Mouse (Mus musculus) T-helper 2 cell (primary cell): Measurements from ENCODE around the gene Cept1.

Experiments
- in situ Hi-C: fragments of 300-600 bp; cut with MboI, MseI; formaldehyde crosslinking; loops from one replicate; pipeline ENCODE4 v1.15.1; 2025; ENCODE audit warnings: high pct_unique_total_duplicates

The Cept1 gene

DNA sequence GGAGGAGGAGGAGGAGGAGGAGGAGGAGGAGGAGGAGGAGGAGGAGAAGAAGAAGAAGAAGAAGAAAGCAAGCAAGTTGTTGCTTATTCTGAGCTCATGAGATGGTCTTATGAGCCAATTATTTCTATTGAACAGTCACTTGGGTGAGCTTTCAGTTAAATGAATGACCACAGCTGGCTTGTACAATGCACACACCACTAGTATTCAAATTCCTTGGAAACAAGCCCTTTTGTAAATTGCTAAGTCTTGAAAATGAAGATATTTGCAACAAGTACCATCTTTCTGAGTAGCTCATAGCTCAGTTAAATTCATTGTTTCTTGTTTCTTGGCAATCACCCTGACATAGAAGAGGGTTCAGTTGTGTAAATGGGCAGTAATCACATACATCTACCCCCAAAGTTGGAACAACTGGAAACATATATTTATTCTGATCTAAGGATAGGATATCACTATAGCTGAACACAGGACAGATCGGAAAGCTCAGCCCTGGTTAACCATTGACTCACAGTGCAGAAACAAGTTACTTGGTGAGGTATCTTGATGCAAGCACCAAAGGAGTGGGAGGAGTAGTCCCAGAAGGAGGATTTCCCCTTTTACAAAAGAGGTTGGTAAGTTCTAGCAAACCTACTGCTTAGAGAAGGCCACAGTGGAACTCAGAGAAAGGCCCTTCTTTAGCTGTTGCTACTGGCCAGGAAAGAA is 52.1 kb downstream of the Cept1 start:
- in situ Hi-C loops: loop anchor here (25.0 kb wide), 1 partner anchor 808 kb away; the partner anchor contains the start of gene Ddx20

DNA sequence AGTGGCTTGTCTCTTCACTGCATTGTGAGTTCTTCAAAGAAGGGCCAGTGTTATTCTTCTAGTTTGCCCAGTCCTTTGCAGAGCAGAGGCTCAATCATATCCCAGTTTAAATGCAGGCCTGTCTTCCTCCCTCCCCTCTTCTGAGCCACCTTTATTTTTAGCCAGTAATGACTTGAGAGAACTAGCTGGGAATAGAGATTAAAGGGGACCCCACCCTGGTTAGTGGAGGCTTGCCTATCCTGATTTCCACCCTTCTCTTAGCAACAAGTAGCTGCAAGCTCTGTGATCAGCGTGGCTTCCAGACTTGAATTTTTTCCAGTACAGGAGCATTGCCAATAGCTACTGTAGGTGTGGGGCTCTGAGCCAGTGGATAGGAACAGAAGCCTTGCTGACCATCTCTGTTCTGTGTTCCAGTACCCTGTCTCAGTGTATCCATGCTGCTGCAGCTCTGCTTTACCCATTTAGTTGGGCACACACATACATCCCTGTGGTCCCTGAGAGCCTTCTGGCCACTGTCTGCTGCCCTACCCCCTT is 53.1 kb downstream of the Cept1 start:
- in situ Hi-C loops: loop anchor here (25.0 kb wide), 1 partner anchor 807 kb away; the partner anchor contains the start of gene Ddx20

DNA sequence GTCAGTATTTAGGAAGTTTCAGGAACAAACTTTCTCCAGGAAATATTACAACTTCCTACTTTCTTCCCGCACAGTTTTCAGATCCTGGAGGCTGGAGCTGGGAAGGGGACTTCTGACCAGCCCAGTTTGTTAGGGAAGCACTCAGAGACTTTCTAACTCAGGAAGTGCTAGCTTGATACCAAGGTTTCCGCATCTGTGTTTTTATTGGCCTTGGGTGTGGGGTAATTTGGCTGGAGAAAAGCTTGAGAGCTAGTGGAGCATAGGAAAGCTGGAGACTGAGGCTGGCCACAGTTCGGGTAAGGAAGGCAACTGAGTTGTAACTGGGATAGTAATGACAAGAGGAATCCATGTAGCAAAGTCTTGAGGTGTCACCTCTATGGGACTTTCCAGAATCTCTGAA is 53.7 kb downstream of the Cept1 start:
- in situ Hi-C loops: loop anchor here (25.0 kb wide), 1 partner anchor 807 kb away; the partner anchor contains the start of gene Ddx20

DNA sequence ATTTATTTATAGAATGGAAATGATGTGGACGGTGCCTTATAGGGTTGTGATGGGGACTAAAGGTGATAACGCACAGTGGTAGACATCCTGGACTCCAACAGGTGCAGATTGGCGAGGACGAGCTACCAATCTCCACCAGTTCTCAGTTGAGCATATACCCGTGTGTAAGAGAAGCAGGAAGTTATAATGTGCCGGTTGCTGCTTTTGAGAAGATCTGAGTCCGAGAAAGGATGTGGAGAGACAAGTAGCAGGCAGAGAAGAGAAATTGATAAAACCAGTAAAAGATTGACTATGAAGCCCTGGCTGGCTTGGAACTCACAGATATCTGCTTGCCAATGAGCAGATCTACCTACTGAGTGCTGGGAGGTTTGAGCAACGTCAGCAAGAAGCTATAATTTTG is 54.4 kb downstream of the Cept1 start:
- in situ Hi-C loops: loop anchor here (25.0 kb wide), 1 partner anchor 806 kb away; the partner anchor contains the start of gene Ddx20

DNA sequence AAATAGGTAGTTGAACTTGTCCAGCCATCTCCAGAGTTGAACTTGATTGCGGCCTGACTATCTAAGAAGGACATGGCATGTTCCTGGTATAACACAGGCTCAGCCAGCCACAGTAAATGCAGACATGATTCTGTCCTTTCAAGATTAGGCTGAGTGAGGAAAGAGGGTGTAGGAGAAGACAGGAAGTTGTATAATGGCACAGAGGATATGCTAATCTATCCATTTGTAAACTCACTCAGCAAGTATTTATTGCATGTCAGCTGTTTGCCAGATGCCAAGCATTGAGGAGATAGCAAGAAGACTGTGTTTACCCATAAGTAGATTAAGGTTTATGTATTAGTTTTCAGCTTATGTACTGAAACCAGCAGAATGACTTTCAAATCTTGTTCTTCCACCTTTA is 54.9 kb downstream of the Cept1 start:
- in situ Hi-C loops: loop anchor here (25.0 kb wide), 1 partner anchor 805 kb away; the partner anchor contains the start of gene Ddx20

DNA sequence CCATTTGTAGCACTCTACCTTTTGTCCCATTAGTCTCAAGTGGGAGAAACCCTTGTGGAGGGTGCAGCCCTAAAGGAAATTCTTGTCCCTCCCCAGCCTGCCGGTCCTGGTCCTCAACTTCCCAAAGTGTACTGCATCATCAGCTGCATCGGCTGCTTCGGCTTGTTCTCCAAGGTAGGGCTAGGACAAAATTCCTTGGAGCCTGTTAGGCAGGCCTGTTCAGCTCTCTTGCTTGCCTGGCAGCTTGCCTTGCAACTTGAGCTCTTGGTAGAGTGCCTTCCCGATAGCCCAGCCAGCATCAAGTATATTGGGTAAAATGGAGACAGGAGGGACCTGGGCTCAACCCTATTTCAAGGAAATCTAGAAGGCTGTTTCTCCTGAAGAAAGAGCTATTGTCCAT is 57.4 kb downstream of the Cept1 start:
- in situ Hi-C loops: loop anchor here (25.0 kb wide), 1 partner anchor 803 kb away; the partner anchor contains the start of gene Ddx20

DNA sequence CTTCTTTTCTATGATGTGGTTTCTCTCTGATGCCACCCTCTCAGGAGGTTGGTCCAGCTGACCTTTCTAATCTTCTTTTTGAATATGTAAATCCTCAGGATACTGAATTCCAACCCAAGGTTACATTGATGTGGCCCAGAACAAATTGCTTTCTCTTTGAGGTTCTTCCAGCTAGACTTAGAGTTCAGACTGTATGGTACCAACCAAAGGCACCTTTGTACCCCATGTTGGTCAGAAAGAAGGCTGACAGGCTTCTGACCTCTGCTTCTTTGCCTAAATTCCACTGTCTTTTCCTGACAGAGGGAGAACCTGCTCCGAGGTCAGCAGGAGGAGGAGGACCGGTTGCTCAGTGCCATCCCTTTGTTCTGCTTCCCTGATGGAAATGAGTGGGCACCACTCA is 60.1 kb downstream of the Cept1 start:
- in situ Hi-C loops: loop anchor here (10.0 to 25.0 kb wide), 5 partner anchors 57 to 847 kb away; partner anchors contain the start of genes Cept1, Ddx20, Dram2 and Rbm15

DNA sequence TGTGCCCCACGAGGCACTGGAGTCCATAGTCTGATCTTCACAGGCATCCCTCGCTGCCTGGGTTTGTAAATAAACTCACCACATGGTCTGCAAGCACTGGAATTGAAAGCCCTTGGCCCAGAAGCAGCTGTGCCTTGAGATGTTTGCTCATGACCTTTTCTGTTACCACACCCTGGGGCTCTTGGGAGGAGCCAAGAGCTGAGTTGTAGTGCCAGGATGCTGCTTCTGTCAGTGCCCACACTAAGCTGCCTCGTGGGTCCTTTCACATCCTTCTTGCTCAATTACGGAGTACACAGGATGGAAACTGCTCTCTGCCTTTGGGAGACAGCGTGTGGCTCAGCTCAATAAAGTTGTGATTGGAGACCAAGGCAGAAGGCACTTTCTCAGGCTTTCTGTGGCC is 61.8 kb downstream of the Cept1 start:
- in situ Hi-C loops: loop anchor here (10.0 to 25.0 kb wide), 5 partner anchors 59 to 849 kb away; partner anchors contain the start of genes Cept1, Ddx20, Dram2 and Rbm15

DNA sequence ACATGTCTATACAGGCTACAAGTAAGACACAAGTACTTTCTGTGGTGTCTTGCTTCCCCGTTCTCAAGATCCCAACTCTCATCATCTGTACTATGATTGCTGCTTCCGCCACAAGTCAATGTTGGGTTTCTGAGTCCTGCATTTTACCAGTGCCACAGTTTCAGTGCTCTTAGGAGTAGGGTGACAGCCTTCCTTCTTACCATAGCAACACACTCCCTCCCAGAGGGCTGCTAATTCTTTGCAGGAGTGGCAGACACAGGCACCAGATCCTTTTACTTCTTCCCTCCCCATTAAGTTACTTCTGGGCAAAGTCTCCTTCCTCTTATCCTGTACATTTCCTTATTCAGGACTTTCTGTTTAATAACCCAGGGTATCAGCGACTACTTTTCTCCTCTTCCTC is 62.7 kb downstream of the Cept1 start:
- in situ Hi-C loops: loop anchor here (10.0 to 25.0 kb wide), 5 partner anchors 60 to 850 kb away; partner anchors contain the start of genes Cept1, Ddx20, Dram2 and Rbm15

DNA sequence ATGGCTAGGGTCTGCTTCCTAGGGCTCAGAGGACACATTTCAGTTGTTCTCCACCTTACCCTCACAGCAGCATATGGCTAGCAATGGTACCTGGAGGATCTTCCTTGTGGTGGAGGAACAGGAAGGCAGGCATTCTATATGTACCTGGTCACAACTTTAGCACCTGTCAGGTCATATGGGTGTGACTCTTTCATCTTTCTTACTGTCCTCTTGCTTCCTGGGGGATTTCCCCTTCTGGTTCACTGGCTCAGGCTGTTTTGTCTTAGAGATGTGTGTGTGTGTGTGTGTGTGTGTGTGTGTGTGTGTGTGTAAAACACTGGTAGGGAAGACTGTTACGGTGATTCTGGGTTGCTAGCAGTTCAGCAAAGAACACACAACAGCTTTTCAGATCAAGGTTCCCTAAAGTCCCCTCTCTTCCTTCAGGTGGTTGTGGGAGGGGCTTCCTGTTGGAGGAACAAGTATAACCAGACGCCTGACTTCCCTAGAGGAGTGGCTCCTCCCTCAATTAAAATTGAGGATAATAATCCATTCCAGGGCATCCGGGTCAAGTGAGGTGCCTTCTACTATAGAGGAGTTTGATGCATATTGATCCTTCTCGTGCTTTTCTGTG is 63.7 kb downstream of the Cept1 start:
- in situ Hi-C loops: loop anchor here (10.0 to 25.0 kb wide), 5 partner anchors 61 to 851 kb away; partner anchors contain the start of genes Cept1, Ddx20, Dram2 and Rbm15

DNA sequence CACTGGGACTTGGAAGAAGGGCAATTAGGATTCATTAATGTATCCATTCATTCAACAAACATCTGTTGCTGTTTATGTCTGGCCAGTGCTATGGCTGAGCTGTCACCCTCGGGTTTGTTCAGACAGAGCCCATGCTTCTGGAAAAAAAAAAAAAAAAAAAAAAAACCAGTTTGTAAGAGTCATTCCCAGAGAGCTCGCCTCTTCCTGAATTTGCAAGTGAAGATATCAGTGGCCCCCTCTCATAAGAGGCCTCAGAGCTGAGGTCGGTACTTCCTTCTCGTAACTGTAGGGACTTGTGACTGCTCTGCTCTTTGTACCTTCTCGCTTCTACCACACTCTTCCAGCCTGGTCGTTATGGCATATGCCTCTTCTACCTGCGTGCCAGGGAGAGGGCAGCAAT is 64.3 kb downstream of the Cept1 start:
- in situ Hi-C loops: loop anchor here (10.0 to 25.0 kb wide), 5 partner anchors 62 to 852 kb away; partner anchors contain the start of genes Cept1, Ddx20, Dram2 and Rbm15

DNA sequence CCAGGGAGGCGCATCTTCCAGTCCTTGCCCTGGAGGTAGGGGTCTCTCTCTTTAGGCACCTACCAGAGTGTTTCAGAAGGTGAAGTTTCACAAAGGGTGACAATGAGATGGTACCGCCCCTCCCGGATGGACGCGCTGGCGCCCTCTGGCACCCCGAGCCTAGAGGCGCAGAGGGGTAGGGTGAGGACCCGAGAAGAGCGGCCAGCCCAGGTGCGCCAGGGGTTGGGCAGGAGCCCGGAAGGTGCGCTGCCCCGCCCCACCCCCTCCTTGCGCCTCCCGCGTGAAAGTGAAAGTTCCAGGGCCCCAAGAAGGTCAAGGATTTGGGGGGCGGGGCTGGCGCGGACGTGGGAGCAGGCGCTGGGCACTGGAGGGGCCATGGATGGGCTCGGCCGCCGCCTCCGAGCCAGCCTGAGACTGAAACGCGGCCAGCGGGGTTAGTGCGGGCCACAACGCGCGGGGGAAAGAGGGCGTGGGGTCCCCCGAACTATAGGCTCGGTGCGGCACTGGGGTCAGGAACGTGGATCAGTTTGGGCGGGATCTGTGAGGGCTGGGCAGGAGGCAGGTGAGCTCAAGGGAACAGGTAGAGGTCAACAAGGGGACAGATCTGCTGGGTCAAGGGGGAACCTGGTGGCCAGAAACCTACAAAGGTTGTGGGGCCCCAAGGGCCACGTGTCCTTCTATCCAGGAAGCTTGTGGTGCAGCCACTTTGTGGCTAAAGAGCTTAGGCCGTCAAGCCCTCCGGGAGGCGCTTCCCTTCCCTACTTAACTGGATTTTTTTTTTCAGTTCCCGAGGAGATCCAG is 65.1 kb downstream of the Cept1 start, which contains the start of gene Dennd2d:
TSS of gene Dennd2d (plus strand) at position 125 of the 801 bp plus-strand sequence.
- in situ Hi-C loops: loop anchor here (10.0 to 25.0 kb wide), 5 partner anchors 62 to 852 kb away; partner anchors contain the start of genes Cept1, Ddx20, Dram2 and Rbm15

DNA sequence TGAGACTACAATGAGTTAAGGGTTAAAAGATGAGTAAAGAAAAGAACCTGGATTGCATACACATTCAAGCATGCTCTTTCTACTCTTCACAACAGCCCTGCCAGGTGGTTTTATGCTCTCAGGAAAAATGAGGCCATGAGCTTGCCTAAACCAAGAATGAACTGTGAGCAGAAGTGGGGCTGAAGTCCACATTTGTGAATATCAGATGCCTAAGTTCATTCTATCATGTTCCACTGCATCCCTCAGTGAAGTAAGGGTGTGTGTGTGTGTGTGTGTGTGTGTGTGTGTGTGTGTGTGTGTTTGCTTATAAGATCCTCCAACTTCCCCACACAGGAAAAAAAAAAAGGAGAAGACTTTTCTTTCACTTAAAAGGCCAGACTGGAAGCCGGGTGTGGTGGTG is 70.7 kb downstream of the Cept1 start:
- in situ Hi-C loops: loop anchor here (25.0 kb wide), 1 partner anchor 790 kb away; the partner anchor contains the start of gene Ddx20

DNA sequence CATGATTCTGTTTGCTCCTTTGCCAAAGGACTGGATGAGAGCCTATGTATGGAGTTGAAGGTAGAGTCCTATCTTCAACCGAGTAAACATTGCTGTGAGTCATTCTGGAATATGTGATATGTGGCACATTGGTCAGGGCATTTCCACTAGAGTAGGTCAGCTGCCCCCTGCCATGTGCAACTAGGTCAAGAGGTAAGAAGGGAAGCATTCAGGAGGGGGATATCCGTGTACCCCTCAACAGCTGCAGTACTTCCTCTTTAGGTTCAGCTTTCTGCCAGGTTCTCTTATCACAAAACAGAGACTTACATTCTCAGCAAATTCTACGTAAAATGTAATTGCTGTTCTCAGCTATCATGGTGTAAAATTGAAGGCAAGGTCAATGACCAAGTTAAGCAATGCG is 73.4 kb downstream of the Cept1 start:
- in situ Hi-C loops: no loop called here

DNA sequence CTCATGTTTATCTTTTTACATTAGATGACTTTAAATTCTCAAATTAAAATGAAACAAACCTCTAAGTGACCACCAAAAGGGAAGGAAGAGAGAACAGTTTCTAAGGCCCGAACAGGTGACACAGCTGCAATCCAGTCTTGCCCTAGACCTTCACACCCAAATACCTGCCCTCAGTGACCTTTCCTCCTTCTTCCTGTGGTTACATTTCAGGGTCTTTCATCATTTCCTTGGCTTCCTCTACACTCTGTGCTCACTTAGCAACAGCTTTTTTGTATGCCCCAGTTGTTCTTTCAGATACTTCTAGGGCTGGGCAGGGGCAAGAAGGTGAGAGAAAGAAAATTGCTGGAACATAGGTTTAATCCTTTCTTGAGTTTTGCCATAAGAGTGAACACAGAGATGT is 82.9 kb downstream of the Cept1 start:
- in situ Hi-C loops: no loop called here

DNA sequence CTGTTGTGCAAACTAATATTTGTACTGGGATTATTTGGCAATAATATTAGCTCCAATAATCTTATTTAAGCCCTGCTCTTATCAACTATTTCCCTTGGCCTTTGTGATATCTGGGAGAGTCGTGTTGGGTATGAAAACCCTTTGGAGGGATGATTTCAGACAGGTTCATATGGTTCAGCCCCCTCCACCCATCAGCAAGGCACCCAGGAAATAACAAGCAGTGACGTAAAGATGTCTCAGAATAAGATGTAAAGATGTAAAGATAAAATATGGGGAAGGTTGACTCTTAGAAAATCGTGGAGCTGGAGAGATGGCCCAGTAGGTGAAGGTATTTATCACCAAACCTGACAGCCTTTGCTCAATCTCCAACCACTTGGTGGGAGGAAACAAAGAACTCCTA is 85.1 kb downstream of the Cept1 start:
- in situ Hi-C loops: no loop called here

DNA sequence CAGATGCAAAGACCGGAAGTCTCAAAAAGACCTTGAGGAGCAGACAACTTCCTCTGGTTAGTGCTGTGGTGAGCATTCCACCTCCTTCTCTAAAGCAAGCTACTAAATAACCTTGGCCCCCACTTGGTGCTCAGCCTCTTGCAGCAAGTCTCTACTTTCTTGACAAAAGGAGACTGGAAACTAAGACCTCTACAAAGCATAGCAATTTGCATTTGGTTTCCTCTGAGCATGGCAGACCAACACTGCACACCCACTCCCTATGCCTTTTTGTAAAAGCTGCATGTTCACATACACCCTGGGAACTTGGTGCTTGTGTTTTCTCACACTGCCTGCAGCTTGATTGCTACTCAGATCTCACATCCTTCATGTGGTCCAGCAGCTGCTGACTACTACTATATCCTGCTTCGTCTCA is 85.5 kb downstream of the Cept1 start:
- in situ Hi-C loops: no loop called here

DNA sequence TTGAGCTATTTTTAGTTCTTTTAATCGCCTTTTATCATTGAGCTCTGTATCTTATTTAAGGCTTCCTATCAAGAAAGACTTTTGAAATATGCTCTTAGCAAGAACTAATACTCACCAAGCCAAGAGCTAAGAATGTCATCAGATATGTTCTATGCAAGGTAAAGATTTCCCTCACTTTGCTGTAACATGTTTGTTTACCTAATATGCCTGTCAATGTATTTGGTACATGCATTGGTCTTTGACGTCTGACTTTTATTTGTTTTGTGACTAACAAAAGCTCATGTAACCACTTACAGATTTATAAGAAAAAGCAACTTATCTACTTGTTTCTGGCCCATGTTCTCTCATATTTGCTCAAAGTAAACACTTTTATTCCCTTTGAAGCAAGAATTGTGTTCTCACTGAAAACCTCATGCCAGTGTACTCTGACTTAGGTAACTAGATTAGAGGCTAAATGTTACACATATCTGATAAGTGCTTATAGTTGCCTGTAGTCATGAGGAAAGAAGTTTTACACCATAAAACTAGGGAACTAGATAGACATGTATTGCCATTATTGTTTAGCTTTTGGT is 90.2 kb downstream of the Cept1 start:
- in situ Hi-C loops: no loop called here

DNA sequence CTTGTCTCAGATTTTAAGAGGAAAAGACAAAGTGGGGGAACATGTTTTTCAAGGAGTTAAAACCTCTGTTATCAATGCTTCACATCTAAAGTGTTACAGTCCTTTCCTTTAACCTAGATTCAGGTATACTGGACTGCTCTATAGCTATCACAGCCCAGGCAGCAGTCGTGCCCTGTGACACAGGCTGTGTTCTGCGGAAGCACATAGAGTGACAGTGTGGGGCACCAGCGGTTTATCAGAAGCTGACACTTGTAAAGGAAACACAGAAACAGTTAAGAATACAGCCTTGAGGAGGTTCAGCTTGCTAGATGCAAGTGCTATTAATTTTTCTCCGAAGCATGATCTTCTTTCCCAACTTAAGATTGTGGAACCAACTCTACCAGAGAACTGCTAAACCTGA is 95.0 kb downstream of the Cept1 start:
- in situ Hi-C loops: no loop called here
